Mouse (Mus musculus) layer of hippocampus, adult 9-10 months (tissue): ENCODE results near the gene Brpf3.
"Not testable (repeated sequence)": the region's sequence is repeated elsewhere in the genome, so short reads cannot be mapped to it uniquely, and the experiment has no call there.

Experiments used
- DNase-seq: peaks from one replicate; pipeline ENCODE4 v3.0.0; 2022; ENCODE audit warnings: low spot score

The Brpf3 gene

DNA sequence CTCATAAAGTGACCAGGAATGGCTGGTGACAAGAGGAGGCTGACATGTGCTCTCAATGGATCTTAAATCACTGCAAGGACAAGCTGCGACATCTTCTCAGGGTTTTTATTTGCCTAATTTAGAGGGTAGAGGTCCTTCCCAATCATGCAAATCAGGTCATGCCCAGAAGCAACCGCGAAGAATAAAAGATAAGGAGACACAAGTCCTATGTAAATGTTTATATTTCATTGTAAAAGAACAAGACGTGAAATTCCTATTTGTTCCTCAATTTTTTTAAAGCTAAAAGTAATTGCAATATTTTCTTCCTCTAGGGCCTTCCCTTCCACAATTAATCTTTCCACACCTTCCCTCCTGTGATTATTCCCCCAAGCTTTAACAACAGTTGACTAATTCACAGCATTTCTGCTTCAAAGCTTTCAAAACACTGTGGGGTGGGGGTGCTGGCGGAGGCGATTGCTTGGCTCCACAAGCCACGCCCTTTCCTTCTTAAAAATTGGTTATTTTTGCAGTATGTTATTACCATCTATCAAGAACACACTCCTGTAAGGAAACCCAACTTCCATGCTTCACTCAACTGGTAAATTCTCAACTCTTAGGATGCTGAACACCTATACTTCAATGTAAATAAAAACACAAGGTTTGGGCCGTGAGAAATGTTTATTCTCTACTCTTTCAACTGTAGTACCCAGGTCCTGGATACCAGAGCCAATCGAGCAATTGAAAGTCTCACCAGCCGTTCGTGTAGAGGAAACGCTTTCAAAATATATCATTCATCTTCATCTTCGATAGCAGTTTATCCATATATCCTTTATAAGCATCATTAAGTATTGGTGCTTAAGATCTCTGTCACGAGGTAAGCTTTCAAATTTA is 1.4 kb upstream of the Brpf3 start:
- DNase-seq: no peak

DNA sequence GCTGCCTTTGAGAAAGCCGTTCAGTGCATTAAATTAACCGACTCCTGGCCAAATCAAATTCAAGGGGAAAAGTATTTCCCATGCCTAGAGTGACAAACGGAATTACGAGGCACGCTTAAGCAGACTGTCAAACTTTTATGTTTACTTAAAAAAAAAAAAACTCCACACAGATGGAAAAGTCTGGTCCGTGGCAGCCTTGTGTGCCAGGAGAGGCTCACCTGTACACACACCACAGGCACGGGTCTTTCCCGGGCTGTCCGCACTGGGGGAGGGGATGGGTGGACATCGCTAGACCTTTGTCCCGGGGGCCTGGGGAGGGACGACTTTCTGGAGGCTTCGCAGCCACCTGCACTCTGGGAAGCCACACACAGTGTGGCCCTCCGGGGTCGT is 614 bp upstream of the Brpf3 start:
- no peak for DNase-seq

DNA sequence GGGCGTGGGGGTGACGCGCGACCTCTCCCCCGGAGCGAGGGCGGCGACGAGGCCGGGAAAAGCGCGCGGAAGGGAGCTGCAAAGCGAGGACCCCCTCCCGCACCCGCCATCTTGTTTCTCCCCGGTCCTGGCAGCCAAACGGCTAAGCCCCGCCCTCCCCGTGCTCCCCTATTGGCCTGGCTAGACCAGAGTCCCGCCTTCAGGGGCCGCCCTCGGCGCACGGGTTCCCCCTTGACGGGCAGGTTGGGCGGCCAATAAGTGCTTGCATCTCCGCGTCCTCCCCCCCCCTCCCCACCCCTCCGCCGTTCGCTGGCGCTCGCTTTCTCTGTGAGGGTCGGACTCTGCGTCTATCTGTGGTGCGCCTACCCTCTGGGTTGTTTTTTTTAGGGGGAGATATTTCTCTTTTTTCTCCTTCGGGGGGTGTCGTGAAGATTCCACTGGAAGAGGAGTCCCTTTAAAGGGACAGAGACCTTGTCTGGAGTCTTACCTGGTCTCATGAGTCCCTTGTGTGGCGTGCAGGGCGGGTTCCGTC is 650 bp downstream of the Brpf3 start:
- peak; percentile 89 for DNase-seq

DNA sequence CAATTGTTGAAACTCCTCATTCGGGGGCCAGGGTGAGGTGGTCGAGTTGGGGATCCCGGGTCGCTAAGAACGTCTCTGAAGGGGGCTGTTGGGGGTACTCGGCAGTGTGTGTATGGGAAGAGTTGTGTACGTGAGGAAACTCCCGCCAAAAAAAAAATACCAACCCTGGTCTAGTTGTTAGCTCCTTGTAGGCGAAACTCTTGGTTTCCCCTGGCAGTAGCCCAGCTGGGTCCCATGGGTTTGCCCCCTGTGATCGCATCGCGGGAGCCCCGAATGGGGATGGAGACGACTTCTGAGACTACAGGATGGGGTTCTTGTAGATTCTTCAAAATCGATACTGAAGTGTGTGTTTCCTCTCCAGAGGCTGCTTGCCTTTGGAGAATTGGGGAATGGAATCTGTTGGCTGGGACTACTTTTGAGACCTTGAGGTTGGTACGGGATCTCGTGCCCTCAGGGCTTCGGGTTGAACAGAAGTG is 1.2 kb downstream of the Brpf3 start:
- no peak for DNase-seq

DNA sequence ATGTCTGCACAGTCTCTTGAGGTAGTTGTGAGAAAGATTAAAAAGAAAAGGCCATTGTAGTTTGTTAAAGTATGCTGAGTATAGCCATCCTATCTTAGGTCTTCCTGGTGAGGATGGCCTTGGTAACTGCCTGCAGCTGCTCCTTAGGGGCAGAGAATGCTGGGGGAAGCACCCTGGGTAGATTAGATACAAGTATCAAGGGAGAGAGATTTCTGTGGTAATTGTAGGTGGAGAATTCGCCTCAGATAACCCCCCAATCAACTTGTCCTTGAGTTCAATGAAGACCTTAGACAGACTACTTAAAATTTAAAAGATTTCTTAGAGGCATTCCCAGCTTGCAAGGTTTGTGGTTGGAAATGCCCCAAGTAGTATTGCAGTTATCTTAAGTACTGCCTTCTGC is 2.4 kb downstream of the Brpf3 start:
- no peak for DNase-seq

DNA sequence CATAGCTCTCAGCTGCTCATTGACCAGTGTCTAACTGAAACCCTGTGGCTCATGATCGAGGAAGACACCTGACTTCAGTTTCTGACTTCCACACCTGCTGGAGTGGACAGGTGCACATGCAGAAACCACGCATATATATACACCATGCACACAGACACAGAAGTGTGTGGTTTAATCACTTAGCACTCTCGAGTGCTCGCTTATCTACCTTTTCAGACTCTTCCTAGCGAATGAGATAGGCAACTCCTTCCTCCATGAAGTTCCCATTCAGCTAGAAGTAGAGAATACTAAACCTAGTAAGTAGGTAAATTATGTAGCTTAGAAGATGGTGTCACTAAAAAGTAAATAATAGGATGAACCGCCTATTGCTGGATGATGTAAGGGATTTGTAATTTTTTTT is 4.1 kb downstream of the Brpf3 start:
- DNase-seq: no peak

DNA sequence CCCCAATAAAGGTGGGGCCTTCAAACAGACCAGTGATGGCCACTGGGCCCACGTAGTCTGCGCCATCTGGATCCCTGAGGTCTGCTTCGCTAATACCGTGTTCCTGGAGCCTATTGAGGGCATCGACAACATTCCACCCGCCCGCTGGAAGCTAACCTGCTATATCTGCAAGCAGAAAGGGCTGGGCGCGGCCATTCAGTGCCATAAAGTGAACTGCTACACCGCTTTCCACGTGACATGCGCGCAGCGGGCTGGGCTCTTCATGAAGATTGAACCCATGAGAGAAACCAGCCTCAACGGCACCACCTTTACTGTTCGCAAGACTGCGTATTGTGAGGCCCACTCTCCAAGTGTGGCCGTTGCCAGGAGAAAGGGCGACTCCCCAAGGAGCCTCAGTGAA is 5.9 kb downstream of the Brpf3 start:
- DNase-seq: no peak

DNA sequence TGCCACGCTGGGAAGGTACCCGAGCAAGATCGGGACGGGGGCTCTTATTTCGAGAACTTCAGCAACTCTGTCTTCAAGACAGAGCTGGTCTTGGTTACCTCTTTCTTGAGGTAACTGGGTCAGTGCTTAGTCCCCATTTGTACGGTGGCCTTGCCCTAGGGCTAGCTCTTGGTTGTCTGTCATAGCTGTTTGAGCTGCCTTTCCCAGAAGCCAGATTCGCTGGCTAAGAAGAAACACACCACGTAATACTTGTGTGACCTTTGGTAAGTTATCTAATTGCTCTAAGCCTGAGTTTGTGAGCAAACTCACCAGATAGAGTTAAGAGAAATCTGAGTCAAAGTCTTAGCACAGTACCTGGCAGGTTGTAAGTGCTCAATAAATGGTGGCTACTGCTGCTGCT is 7.8 kb downstream of the Brpf3 start:
- DNase-seq: no peak

DNA sequence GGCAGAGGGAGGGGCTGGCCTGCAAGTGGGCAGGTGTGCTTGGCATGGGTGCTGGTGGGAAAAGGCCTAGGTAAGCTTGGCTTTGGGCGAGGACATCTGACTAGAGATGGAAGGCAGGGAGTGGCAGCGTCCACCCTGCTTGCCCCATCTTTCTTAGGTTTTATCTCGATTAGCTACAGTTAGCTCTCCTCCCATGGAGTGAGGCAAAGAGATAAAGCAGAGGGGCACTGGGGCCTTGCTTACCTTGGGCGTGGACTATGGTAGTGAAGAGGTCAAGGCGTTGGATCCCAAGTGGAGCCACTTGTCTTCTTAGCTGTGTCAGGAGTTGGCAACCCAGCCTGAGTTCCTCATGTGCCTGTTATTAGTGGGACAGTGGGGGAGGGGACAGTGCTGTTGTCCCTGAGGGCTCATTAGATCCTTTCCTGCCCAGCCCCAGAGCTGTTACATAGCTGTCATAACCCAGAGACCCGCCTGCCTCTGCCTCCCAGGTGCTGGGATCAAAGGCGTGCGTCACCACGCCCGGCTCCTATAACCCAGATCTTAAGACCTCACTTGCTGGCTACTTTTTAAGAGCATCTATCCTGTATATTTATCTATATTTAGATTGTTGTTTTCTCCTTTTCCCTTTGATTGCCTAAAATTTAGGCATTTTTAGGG is 8.4 kb downstream of the Brpf3 start:
- DNase-seq: no peak

DNA sequence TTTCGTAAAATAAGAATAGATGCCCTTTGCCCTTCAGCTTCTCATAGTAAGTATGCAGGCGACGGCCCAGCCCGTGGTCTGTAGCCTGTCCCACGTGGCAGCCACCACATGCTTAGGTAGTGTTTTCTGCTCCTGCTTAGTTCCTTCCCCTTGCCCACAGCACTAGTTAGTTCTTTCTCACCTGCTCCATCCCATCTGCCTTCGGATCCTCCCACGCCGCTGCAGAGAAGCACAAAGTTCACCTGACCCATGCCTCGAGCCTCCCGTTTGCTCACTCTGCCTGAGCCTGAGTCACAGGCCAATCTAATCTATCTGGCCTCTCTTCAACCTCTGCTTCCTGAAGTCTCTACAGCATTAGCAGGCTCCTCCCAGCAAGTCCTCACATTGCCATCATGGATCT is 11.5 kb downstream of the Brpf3 start:
- DNase-seq: no peak

DNA sequence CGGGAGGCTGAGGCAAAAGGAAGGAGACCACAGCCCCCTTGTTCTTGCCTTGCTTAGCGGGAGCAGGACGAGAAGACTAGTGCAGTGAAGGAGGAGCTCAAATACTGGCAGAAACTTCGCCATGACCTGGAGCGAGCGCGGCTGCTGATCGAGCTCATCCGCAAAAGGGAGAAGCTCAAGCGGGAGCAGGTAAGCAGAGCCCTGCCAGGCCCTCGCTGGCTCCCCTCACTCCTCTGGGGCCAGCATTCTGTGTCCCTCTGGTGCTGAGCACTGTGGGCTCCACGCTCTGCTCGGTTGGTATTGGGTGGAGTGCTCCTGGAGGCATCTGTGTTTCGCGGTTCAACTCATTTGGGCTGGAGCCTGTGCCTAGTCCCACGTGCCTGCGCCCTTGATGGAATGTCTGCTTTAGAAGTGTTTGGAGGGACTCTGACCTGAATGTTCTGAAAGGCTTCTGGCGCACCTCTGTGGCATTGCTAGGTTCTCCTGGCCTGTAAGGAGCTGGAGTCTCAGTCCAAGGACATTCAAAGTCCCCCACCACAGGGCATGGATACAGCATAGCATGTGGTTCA is 13.7 kb downstream of the Brpf3 start:
- DNase-seq: no peak

DNA sequence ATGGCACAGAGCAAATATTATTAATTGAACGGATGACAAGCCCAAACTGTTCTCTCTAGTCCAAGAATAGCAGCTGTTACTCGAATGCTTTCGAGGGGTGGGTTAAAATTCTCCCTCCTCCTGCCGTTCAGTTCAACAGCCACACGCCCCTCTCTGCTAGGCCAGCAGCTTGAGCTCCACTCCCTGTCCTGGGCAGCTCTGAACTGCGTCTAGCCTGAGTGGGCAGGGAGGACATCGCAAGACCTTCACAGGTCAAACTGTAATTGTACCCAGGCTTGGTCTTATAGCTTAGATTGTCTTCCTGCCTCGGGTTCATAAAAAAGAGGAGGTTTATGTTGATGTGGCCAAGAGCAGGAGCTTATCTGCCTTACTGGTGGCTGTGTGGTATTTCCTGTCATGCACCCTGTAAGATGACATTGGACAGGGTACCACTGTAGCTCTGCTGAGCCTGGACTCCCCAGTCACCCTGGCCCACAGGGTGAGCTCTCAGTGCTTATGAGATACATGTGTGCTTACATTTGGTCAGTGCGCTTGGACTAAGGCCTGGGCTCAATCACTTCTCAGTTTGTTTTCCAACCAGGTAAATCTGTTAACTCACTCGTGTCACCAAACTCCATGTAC is 14.6 kb downstream of the Brpf3 start:
- no peak for DNase-seq

DNA sequence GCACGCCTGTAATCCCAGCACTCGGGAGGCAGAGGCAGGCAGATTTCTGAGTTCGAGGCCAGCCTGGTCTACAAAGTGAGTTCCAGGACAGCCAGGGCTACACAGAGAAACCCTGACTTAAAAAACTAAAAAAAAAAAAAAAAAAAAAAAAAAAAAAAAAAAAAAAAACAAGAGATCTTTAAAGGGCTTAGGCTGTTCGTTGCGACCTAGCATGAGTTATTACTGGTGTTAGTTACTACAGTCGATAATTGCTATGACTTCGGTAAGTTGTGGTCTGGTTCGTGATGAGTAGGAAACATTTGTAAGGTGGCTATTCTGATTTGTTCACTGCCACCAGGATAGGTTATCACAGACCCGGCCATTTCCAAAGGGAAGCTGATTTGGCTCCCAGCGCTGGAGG is 15.4 kb downstream of the Brpf3 start:
- DNase-seq: not testable (repeated sequence)

DNA sequence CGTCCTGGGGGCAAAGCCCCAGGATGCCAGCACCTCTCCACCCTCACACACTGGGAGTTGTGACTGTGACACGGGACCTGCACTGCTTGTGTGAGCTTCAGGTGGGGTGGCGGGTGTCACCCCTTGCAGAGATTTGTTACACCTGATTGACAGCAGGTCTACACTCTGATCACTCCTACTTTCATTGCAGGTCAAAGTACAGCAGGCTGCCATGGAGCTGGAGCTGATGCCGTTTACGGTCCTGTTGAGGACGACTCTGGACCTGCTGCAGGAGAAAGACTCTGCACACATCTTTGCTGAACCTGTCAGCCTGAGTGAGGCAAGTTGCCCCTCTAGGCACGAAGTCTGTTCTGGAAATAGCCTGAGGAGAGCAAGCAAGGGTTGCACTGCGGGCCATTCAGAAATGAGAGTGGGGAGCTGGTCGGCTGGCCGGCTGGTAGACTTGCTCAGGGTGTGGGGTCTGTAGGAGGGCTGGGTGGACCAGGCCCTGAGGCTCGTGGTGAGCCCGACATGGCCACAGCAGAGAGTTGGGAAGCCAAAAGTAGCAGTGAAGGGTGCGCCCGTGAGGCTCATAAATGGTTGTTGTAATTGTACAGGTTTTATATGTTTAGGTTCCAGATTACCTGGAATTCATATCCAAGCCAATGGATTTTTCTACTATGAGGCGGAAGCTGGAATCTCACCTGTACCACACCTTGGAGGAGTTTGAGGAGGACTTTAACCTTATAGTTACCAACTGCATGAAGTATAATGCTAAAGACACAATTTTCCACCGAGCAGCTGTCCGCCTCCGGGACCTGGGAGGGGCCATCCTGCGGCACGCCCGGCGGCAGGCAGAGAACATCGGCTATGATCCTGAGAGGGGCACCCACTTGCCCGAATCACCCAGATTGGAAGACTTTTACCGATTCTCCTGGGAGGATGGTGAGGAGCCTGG is 16.3 kb downstream of the Brpf3 start:
- no peak for DNase-seq

DNA sequence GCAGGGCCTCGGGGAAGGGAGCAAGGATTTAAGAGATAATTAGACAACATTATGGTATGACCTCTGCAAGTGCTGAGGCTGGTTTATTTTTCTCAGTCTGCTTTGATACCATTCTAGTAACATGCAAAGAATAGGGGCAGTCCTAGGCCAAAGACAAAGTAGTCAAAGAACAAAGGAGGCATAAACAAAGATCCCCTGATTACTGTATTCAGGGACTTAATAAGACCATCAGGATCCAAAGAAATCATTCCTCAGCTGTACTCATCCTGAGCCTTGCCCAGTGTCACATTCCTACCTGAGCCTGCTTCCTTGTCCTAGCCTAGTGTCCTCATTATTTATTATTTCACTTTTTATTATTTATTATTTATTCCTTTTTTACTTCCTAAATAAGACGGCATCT is 19.3 kb downstream of the Brpf3 start:
- DNase-seq: no peak

DNA sequence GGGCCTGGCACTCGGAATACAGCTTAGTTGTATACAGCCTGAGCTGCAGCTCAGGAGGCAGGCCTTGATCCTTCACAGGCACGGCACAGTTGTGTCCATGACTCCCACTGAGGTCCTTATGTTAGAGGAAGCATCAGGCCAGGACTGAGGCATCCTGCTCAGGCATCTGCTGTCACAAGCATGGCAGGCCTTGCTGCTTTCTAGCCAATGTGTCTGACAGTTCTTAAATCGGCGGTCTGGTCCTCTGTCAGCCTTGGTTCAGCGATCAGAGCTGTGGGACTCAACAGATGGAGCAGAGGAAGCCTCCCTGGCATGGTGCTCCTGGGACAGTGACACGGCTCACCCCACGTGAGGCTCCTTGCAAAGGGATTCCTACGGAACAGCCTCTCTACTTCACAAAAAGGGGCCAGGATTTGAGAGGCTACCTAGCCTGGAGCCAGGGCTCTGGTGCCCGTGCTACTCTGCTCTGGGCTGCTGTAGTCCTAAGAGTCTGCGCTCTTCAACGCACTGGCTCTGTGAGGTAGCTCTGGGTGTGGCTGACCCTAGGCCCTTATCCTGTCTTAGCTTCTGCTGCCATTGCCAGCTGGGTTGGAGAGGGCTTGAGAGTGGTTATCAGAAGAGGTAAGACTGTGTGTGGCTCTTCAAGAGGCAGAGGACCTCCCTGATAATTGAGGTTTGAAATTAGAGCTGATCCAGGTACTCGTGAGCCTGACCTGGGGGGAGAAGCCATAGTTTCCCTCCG is 22.3 kb downstream of the Brpf3 start:
- DNase-seq: no peak

DNA sequence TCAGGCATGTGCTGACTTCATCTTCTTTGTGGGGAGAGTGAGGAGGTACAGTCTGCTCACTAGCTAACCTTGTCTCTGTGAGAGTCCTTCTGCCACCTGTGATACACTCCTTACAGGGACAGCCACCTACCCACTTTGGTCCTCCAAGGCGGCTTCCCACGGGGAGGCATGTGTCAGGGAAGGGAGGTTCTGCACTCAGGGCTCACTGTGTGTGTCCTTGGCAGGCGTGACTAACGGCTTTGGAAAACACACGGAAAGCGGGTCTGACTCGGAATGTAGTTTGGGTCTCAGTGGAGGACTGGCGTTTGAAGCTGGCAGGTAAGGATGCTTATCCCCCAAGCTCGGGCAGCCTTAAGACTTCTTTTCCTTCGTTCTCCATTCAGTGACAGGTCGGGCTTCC is 22.9 kb downstream of the Brpf3 start:
- no peak for DNase-seq

DNA sequence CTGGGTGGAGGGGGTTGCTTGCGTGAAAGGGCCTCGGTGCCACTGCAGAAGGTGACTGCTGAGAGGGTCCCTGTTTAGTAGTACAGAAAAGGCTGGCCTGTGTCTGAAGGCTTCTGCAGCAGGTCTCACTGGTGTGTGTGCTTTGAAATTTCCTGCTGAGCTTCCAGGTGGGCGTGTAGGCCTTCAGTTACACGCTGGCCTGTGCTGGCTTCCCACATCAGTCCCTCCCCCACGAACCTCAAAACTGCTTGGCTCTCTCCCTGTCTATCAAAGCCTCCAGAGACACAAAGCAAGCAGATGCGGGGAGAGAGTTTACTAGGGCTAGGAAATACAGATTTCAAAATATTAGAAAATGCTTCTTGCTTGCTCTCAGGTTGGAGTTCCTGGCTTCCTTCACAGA is 24.0 kb downstream of the Brpf3 start:
- DNase-seq: no peak

DNA sequence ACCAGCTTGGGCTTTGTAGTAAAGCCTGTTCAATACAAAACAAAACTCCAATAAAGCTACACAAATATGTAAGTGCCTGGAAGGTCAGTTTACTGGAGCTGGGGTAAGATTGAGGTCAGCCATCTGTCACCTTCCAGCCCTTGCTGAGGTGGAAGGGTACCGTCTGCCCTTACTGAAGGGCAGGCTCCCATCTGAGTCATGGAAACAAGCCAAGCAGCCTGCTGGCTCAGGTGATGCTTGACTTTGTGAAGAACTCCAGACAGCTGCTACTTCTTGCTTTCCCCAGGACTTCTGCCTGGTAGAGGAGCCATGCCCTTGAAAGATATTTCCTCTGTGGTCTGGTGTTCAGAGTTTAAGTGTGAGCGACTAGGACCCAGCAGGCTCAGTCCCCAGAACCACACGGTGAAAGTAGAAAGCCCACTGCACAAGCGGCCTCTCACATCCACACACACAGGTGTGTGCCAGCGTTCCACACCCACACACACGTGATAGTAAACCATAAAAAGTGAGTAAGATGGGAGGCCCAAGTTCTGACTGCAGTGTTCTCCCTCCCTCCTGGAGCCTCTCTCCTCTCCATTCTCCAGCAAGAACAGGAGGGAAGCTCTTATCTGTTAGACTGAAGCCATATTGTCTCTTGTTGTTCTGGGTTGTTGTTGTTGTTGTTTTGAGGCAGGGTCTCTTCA is 24.6 kb downstream of the Brpf3 start:
- no peak for DNase-seq

DNA sequence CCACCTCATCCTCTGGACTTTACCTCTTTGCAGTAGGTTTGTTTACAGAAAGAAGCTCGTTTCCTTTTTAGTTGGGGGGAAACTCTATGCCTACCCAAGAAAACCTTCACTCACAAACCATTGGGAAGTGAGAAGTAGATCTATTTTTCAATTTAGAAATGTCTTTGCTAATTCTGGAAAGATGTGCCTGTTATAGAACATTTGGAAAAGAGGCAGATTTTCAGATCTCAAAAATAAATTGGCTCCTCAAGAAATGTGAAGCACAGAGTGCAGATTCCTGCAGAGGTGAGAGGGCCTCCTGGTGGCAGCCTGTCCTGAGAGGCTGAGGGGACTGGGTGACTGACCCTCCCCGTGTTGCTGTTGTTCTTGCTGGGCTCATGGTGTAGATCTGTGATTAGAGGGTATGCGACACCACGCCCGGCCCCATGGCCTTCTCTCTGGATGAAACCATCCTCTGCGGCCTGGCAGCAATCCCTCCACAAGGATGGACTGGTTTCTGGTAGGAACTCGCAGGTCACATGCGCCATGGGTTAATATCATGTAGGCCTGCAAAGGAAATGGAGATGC is 26.9 kb downstream of the Brpf3 start:
- no peak for DNase-seq
